Mouse (Mus musculus): Measurements from ENCODE around the gene Cd320. TPM values are rescaled to one million over a fixed set of nuclear protein-coding genes. Genes with fewer than 3 reads are reported as not detected.
"Not testable (repeated sequence)": the region's sequence is repeated elsewhere in the genome, so short reads cannot be mapped to it uniquely, and the experiment has no call there.

Cd320 gene
- total RNA-seq, 2 experiments from 2014 or later, result 11.4 to 19.6 TPM

- ATAC-seq (replicated peaks; ENCODE audit: low FRiP score, low TSS enrichment, poor library complexity, severe bottlenecking), result not testable (repeated sequence)
Measured at GRCm38 (mm10) chr17:33891892-33892291, 49.0 kb downstream of the Cd320 start.

DNA sequence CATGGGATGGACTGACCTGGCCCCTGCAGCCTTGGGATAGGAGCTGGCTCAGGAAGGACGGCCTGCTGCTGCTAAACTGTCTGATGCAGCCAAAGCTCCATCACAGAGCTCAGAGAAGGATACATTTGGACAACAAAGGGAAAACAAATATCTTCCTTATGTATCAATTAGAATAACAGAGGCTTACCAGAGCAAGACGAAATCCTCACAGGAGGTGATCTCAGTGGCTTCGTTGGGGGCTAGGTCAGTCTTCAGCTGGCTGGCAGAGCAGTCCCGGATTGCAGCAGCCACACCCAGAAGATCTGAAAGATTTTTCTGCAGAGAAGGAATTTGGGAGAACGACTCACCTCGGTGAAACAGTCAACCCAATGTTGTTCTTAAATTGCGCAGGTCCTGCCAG lies 49.5 kb downstream of the Cd320 start:
- ATAC-seq (replicated peaks; ENCODE audit: low FRiP score, low TSS enrichment, poor library complexity, severe bottlenecking), result no peak

DNA sequence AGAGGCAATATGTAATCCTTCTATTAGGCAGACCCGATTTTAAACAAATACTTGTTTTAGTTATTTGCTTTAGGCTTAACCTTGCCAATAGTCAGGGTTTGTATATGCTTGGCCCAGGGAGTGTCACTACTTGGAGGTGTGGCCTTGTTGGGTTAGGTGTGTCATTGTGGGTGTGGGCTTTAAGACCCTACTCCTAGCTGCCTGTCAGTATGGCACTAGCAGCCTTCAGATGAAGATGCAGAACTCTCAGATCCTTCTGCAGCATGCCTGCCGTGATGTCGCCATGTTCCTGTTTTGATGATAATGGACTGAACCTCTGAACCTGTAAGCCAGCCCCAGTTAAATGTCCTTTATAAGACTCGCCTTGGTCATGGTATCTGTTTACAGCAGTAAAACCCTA lies 50.1 kb downstream of the Cd320 start:
- not testable (repeated sequence) for ATAC-seq (replicated peaks; ENCODE audit: low FRiP score, low TSS enrichment, poor library complexity, severe bottlenecking)

DNA sequence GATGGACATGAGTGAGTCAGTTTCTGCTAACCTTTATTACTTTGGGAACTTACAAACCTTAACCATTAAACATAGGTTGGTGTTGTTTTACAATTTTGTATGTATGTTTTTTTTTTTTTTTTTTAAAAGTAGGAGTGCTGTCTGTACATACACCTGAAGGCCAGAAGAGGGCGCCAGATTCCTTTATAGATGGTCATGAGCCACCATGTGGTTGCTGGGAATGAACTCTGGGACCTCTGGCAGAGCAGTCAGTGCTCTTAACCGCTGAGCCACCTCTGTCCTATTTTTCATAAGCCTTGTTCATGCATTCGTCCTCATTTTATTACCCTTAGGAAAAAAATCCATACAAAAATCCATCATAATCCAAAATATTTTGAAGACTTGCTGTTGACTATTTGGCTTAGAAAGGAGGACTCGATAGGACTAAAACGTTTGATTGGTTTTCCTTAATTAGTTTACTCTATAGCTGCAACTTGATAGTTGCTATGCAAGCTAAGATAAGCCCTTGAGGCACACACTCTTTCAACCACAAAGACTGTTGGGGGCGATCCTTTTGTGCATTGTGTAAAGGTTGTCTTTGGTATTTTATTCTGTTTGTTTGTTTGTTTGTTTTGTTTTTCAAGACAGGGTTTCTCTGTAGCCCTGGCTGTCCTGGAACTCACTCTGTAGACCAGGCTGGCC lies 54.4 kb downstream of the Cd320 start:
- peak; percentile 61 for ATAC-seq (replicated peaks; ENCODE audit: low FRiP score, low TSS enrichment, poor library complexity, severe bottlenecking)

- not testable (repeated sequence) for ATAC-seq (replicated peaks; ENCODE audit: low FRiP score, low TSS enrichment, poor library complexity, severe bottlenecking)
Measured at GRCm38 (mm10) chr17:33898193-33898592, 55.3 kb downstream of the Cd320 start.

Other genes starting within 250 kb of the Cd320 start
- 34.3 and 57.7 TPM in 2 replicates for gene Zfp414, start 214.0 kb upstream of the Cd320 start, total RNA-seq (2014; fragmentation: Nextera tagmentation)
- gene Zfp414, start 214.0 kb upstream of the Cd320 start, total RNA-seq (2017), result 10.7 and 13.5 TPM in 2 replicates
- gene Pram1, start 205.0 kb upstream of the Cd320 start, total RNA-seq (2014; fragmentation: Nextera tagmentation), result 0.72 TPM in 1 of 2 replicates, not detected in the other
- not detected in 2 replicates for gene Pram1, start 205.0 kb upstream of the Cd320 start, total RNA-seq (2017)
- 579 and 611 TPM in 2 replicates for gene Hnrnpm, start 156.2 kb upstream of the Cd320 start, total RNA-seq (2014; fragmentation: Nextera tagmentation)
- gene Hnrnpm, start 156.2 kb upstream of the Cd320 start, total RNA-seq (2017), result 338 and 437 TPM in 2 replicates
- gene March2, start 124.4 kb upstream of the Cd320 start, total RNA-seq (2014; fragmentation: Nextera tagmentation), result 53.7 and 55.5 TPM in 2 replicates
- gene March2, start 124.4 kb upstream of the Cd320 start, total RNA-seq (2017), result 33.4 and 48.1 TPM in 2 replicates
- gene Rab11b, start 82.6 kb upstream of the Cd320 start, total RNA-seq (2014; fragmentation: Nextera tagmentation), result 98.0 and 144 TPM in 2 replicates
- 27.5 and 33.0 TPM in 2 replicates for gene Rab11b, start 82.6 kb upstream of the Cd320 start, total RNA-seq (2017)
- gene Angptl4, start 61.3 kb upstream of the Cd320 start, total RNA-seq (2014; fragmentation: Nextera tagmentation), result 14.9 and 18.2 TPM in 2 replicates
- 13.0 and 17.1 TPM in 2 replicates for gene Angptl4, start 61.3 kb upstream of the Cd320 start, total RNA-seq (2017)
- gene Kank3, start 32.6 kb upstream of the Cd320 start, total RNA-seq (2014; fragmentation: Nextera tagmentation), result 12.0 and 19.7 TPM in 2 replicates
- gene Kank3, start 32.6 kb upstream of the Cd320 start, total RNA-seq (2017), result 1.6 and 2.4 TPM in 2 replicates
- gene Rps28, start 18.5 kb upstream of the Cd320 start, total RNA-seq (2014; fragmentation: Nextera tagmentation), result 3,294 and 3,898 TPM in 2 replicates
- 3,120 and 3,626 TPM in 2 replicates for gene Rps28, start 18.5 kb upstream of the Cd320 start, total RNA-seq (2017)
- gene Ndufa7, start 18.5 kb upstream of the Cd320 start, total RNA-seq (2014; fragmentation: Nextera tagmentation), result 261 and 275 TPM in 2 replicates
- 85.6 and 250 TPM in 2 replicates for gene Ndufa7, start 18.5 kb upstream of the Cd320 start, total RNA-seq (2017)
- not detected in 2 replicates for gene Gm7029, start 30.7 kb downstream of the Cd320 start, total RNA-seq (2014; fragmentation: Nextera tagmentation)
- not detected in 2 replicates for gene Gm7029, start 30.7 kb downstream of the Cd320 start, total RNA-seq (2017)
- gene Kifc1, start 47.6 kb downstream of the Cd320 start, total RNA-seq (2014; fragmentation: Nextera tagmentation), result 14.7 and 31.9 TPM in 2 replicates
- 15.6 and 17.0 TPM in 2 replicates for gene Kifc1, start 47.6 kb downstream of the Cd320 start, total RNA-seq (2017)
- not detected in 2 replicates for gene Platr17, start 62.0 kb downstream of the Cd320 start, total RNA-seq (2014; fragmentation: Nextera tagmentation)
- not detected in 2 replicates for gene Platr17, start 62.0 kb downstream of the Cd320 start, total RNA-seq (2017)
- 60.3 and 70.5 TPM in 2 replicates for gene Daxx, start 66.3 kb downstream of the Cd320 start, total RNA-seq (2014; fragmentation: Nextera tagmentation)
- gene Daxx, start 66.3 kb downstream of the Cd320 start, total RNA-seq (2017), result 41.3 and 49.0 TPM in 2 replicates
- 47.9 and 65.3 TPM in 2 replicates for gene Tapbp, start 72.8 kb downstream of the Cd320 start, total RNA-seq (2014; fragmentation: Nextera tagmentation)
- gene Tapbp, start 72.8 kb downstream of the Cd320 start, total RNA-seq (2017), result 35.6 and 42.1 TPM in 2 replicates
- 18.0 and 18.4 TPM in 2 replicates for gene Zbtb22, start 72.8 kb downstream of the Cd320 start, total RNA-seq (2014; fragmentation: Nextera tagmentation)
- 14.9 and 18.6 TPM in 2 replicates for gene Zbtb22, start 72.8 kb downstream of the Cd320 start, total RNA-seq (2017)
- gene Rgl2, start 86.5 kb downstream of the Cd320 start, total RNA-seq (2014; fragmentation: Nextera tagmentation), result 42.6 and 49.0 TPM in 2 replicates
- 10.4 and 14.0 TPM in 2 replicates for gene Rgl2, start 86.5 kb downstream of the Cd320 start, total RNA-seq (2017)
- gene Pfdn6, start 97.3 kb downstream of the Cd320 start, total RNA-seq (2014; fragmentation: Nextera tagmentation), result 192 and 240 TPM in 2 replicates
- gene Pfdn6, start 97.3 kb downstream of the Cd320 start, total RNA-seq (2017), result 209 and 235 TPM in 2 replicates
- 75.2 and 76.4 TPM in 2 replicates for gene Wdr46, start 97.6 kb downstream of the Cd320 start, total RNA-seq (2014; fragmentation: Nextera tagmentation)
- 78.8 and 105 TPM in 2 replicates for gene Wdr46, start 97.6 kb downstream of the Cd320 start, total RNA-seq (2017)
- gene B3galt4, start 108.4 kb downstream of the Cd320 start, total RNA-seq (2014; fragmentation: Nextera tagmentation), result 0.90 and 1.8 TPM in 2 replicates
- 2.7 TPM in 1 of 2 replicates, not detected in the other for gene B3galt4, start 108.4 kb downstream of the Cd320 start, total RNA-seq (2017)
- 41.4 and 51.4 TPM in 2 replicates for gene Vps52, start 112.7 kb downstream of the Cd320 start, total RNA-seq (2014; fragmentation: Nextera tagmentation)
- 17.4 and 26.2 TPM in 2 replicates for gene Vps52, start 112.7 kb downstream of the Cd320 start, total RNA-seq (2017)
- gene Rps18, start 112.9 kb downstream of the Cd320 start, total RNA-seq (2014; fragmentation: Nextera tagmentation), result 6,055 and 6,432 TPM in 2 replicates
- 1,728 and 1,730 TPM in 2 replicates for gene Rps18, start 112.9 kb downstream of the Cd320 start, total RNA-seq (2017)
- gene H2-K1, start 157.3 kb downstream of the Cd320 start, total RNA-seq (2014; fragmentation: Nextera tagmentation), result 870 and 1,054 TPM in 2 replicates
- gene H2-K1, start 157.3 kb downstream of the Cd320 start, total RNA-seq (2017), result 664 and 816 TPM in 2 replicates
- 12.8 and 24.7 TPM in 2 replicates for gene Ring1, start 181.6 kb downstream of the Cd320 start, total RNA-seq (2014; fragmentation: Nextera tagmentation)
- 13.5 and 15.4 TPM in 2 replicates for gene Ring1, start 181.6 kb downstream of the Cd320 start, total RNA-seq (2017)
- 118 and 144 TPM in 2 replicates for gene H2-Ke6, start 185.0 kb downstream of the Cd320 start, total RNA-seq (2014; fragmentation: Nextera tagmentation)
- gene H2-Ke6, start 185.0 kb downstream of the Cd320 start, total RNA-seq (2017), result 41.6 and 46.8 TPM in 2 replicates
- 18.1 and 18.3 TPM in 2 replicates for gene Slc39a7, start 188.6 kb downstream of the Cd320 start, total RNA-seq (2014; fragmentation: Nextera tagmentation)
- gene Slc39a7, start 188.6 kb downstream of the Cd320 start, total RNA-seq (2017), result 94.1 and 169 TPM in 2 replicates
- gene Rxrb, start 188.7 kb downstream of the Cd320 start, total RNA-seq (2014; fragmentation: Nextera tagmentation), result 49.6 and 58.9 TPM in 2 replicates
- 31.4 and 33.3 TPM in 2 replicates for gene Rxrb, start 188.7 kb downstream of the Cd320 start, total RNA-seq (2017)
- 1.1 and 3.6 TPM in 2 replicates for gene Col11a2, start 196.3 kb downstream of the Cd320 start, total RNA-seq (2014; fragmentation: Nextera tagmentation)
- 0.05 and 0.46 TPM in 2 replicates for gene Col11a2, start 196.3 kb downstream of the Cd320 start, total RNA-seq (2017)
- gene H2-Oa, start 249.2 kb downstream of the Cd320 start, total RNA-seq (2014; fragmentation: Nextera tagmentation), result 6.2 and 15.1 TPM in 2 replicates
- gene H2-Oa, start 249.2 kb downstream of the Cd320 start, total RNA-seq (2017), result 0.75 and 5.8 TPM in 2 replicates